Mouse (Mus musculus): ENCODE results near the gene Pot1a. TPM values are rescaled to one million over a fixed set of nuclear protein-coding genes. Genes with fewer than 3 reads are reported as not detected.

Gene Pot1a
- total RNA-seq (2021): 1 to 10 TPM; 8.3 TPM
- 5.0 and 11.4 TPM in 2 replicates for polyA plus RNA-seq (2012; rRNA removed)
- long read RNA-seq, partial matches to known transcripts: 0 of 1 reads
- long read RNA-seq, other reads (novel, unspliced or antisense): 1 of 1 reads

DNA sequence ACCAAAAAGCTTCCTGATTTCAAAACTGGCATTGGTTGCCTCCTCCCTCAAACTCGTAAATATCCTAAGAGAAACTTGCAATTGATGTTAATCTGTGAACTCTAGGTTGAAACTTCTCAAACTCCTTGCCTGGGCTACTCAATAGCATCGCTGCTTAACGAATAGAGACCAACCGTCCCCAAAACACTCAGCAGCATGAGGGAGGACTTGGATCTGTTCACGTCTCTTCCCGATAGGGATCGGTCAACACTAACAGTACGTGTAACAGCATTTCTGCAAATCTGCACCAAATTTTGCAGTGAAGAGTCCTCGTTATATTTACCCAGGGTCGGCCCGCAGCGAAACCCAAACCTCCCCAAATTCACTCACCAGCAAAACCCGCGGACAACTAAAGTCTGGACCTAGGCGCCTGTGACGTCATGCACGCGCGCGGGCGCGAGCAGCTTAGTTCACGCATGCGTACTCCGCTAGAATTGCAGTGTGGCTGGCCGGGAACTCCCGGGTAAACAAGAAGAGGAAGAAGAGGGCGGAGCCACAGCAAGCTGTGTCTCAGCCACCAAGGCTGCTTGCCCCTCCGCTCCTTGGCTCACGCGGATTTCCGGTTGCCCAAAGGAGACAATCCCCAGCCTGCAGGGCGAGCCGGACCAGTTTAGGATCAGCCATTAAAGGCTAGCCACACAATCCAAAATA, at the start of gene Pot1a:
Pot1a (minus strand) TSS at position 441 of the 690 bp plus-strand sequence.
- H3K79me2 ChIP-seq (replicated peaks; ENCODE audit: control insufficient read depth, insufficient read depth, low read length): peaks cover 3% of the 10 kb centered on the region; the same call in 1 of the 2 replicates
- under 1% methylated on average over 34 of the region's 34 CpGs for WGBS
- no peaks in the 10 kb centered on the region for H3K27me3 ChIP-seq (ENCODE audit: control insufficient read depth, insufficient read depth, low read length)
- intact Hi-C loops (cut with DNase I): no loop called here
- no peaks in the 10 kb centered on the region for H3K4me1 ChIP-seq (ENCODE audit: control insufficient read depth, insufficient read depth, low read length)
- peak; percentile 95 to 96 for DNase-seq
- H3K4me3 ChIP-seq: peak within 1 kb of the TSS; percentile 79
- no peaks in the 10 kb centered on the region for H3K36me3 ChIP-seq (ENCODE audit: control insufficient read depth, insufficient read depth, low read length)
- peak; percentile 91 for TF ChIP-seq EP300 (IDR thresholded peaks at IDR 0.05; ENCODE audit: insufficient read depth, low read depth, low read length)
- no peak for TF ChIP-seq CTCF (IDR thresholded peaks at IDR 0.05)
- peak; percentile 90 for TF ChIP-seq POLR2A (IDR thresholded peaks at IDR 0.05; ENCODE audit: insufficient read depth, low read depth, low read length)
- peak within 1 kb of the TSS; percentile 69 for H3K9ac ChIP-seq (ENCODE audit: low read depth, low read length)
- peak within 1 kb of the TSS; percentile 80 for H3K27ac ChIP-seq

DNA sequence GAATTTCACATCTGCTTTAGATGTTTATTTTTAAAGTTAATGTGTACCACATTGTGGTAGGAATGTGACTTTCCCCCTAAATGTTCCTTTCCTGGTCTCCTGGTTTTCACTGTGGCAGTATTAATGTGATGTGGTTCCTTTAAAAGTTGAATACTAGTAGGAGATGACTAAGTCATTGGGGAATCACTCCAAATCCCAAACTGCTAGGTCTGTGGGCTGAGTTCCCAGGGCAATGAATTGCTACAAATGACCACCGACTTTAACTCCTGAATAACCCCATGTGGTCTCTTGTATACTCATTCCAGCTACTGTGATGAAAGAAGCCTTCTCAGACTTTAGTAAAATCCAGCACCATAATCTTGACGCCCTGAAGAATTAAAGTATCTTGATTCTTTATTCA, 27.2 kb upstream of the Pot1a start:
- Histone ChIP-seq H3K36me3 (ENCODE audit: control insufficient read depth, insufficient read depth, low read length) (no peaks in the 10 kb centered on the region), H3K9ac (ENCODE audit: low read depth, low read length) (no peak overlapping the region), H3K4me3 (no peak overlapping the region), H3K79me2 (replicated peaks; ENCODE audit: control insufficient read depth, insufficient read depth, low read length) (no peaks in the 10 kb centered on the region), H3K4me1 (ENCODE audit: control insufficient read depth, insufficient read depth, low read length) (no peaks in the 10 kb centered on the region), H3K27me3 (ENCODE audit: control insufficient read depth, insufficient read depth, low read length) (no peaks in the 10 kb centered on the region), H3K27ac (no peak overlapping the region)
- WGBS: 46% methylated on average over 2 of the region's 2 CpGs
- DNase-seq: no peak
- TF ChIP-seq CTCF (IDR thresholded peaks at IDR 0.05): no peak
- intact Hi-C loops (cut with DNase I): no loop called here

DNA sequence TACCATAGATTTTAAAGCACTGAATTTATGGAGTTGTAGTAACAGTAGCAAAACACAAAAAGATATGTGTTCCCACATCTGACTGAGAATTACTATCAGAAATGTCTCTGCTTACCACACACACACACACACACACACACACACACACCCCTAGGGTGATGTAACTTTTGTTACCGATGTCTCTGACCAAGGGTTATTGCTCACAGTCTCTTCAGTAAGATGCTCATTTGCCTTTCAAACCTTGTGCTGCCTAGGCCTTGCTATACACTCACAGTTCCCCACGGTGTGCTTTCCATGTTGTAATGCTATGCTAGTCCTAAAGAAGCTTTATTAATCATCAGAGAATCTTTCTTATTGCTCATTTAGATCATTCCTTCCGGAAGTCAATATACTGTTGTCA, 3.0 kb downstream of the Pot1a start:
- intact Hi-C loops (cut with DNase I): no loop called here
- H3K36me3 ChIP-seq (ENCODE audit: control insufficient read depth, insufficient read depth, low read length): no peaks in the 10 kb centered on the region
- no peak overlapping the region for H3K27ac ChIP-seq
- H3K4me1 ChIP-seq (ENCODE audit: control insufficient read depth, insufficient read depth, low read length): no peaks in the 10 kb centered on the region
- no peaks in the 10 kb centered on the region for H3K27me3 ChIP-seq (ENCODE audit: control insufficient read depth, insufficient read depth, low read length)
- DNase-seq: no peak
- no peak overlapping the region for H3K9ac ChIP-seq (ENCODE audit: low read depth, low read length)
- WGBS: 80% methylated on average over 3 of the region's 3 CpGs
- peaks cover 3% of the 10 kb centered on the region; the same call in 1 of the 2 replicates for H3K79me2 ChIP-seq (replicated peaks; ENCODE audit: control insufficient read depth, insufficient read depth, low read length)
- no peak overlapping the region for H3K4me3 ChIP-seq
- no peak for TF ChIP-seq CTCF (IDR thresholded peaks at IDR 0.05)
- TF ChIP-seq EP300 (IDR thresholded peaks at IDR 0.05; ENCODE audit: insufficient read depth, low read depth, low read length): no peak
- no peak for TF ChIP-seq POLR2A (IDR thresholded peaks at IDR 0.05; ENCODE audit: insufficient read depth, low read depth, low read length)

DNA sequence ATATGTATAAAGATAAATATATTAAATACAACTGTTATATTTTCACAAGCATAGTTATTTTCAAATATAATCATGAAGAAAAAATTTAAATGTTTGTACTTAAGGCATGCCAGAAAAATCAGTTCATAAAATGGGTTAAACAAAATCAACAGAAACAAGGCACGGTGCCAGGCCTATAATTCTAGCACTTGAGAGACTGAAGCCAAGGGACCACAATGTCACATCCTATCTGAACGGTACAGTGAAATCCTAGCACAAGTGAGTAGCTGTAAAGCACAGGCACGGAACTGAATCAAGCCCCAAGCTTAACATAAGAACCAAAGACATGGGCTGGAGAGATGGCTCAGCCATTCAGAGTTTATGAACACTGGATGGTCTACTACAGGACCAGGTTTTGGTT, 6.8 kb downstream of the Pot1a start:
- intact Hi-C loops (cut with DNase I): no loop called here
- TF ChIP-seq CTCF (IDR thresholded peaks at IDR 0.05): no peak
- no peak for TF ChIP-seq EP300 (IDR thresholded peaks at IDR 0.05; ENCODE audit: insufficient read depth, low read depth, low read length)
- TF ChIP-seq POLR2A (IDR thresholded peaks at IDR 0.05; ENCODE audit: insufficient read depth, low read depth, low read length): no peak
- Histone ChIP-seq H3K27me3 (ENCODE audit: control insufficient read depth, insufficient read depth, low read length) (no peaks in the 10 kb centered on the region), H3K79me2 (replicated peaks; ENCODE audit: control insufficient read depth, insufficient read depth, low read length) (peaks cover 2% of the 10 kb centered on the region; the same call in 1 of the 2 replicates), H3K9ac (ENCODE audit: low read depth, low read length) (no peak overlapping the region), H3K36me3 (ENCODE audit: control insufficient read depth, insufficient read depth, low read length) (no peaks in the 10 kb centered on the region), H3K4me3 (no peak overlapping the region), H3K4me1 (ENCODE audit: control insufficient read depth, insufficient read depth, low read length) (no peaks in the 10 kb centered on the region), H3K27ac (no peak overlapping the region)
- no peak for DNase-seq
- WGBS: 29% methylated on average over 3 of the region's 3 CpGs

DNA sequence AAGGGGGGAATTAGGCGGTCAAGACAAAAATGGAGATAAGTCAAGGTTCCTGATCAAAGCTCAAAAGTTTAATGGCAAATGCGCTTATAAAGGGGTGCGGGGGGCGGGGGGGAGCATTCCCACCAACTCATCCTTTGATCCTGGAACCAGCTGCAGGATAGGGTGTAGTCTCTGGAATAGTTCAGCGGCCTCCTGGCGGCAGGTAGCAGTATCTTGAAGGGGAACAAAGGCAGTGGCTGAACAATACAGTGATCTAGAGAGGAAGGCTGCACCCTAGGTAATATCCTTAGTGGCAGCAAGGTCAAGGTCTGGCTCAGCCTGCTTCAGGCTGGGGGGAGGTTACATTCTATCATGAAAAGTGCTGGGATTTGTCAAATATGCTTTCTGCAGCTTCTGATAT, 7.8 kb downstream of the Pot1a start:
- no peak for DNase-seq
- Histone ChIP-seq H3K27ac (no peak overlapping the region), H3K27me3 (ENCODE audit: control insufficient read depth, insufficient read depth, low read length) (no peaks in the 10 kb centered on the region), H3K4me1 (ENCODE audit: control insufficient read depth, insufficient read depth, low read length) (no peaks in the 10 kb centered on the region), H3K4me3 (no peak overlapping the region), H3K36me3 (ENCODE audit: control insufficient read depth, insufficient read depth, low read length) (no peaks in the 10 kb centered on the region), H3K9ac (ENCODE audit: low read depth, low read length) (no peak overlapping the region), H3K79me2 (replicated peaks; ENCODE audit: control insufficient read depth, insufficient read depth, low read length) (peaks cover 1% of the 10 kb centered on the region; the same call in 1 of the 2 replicates)
- intact Hi-C loops (cut with DNase I): no loop called here
- 89% methylated on average over 6 of the region's 6 CpGs for WGBS
- TF ChIP-seq CTCF (IDR thresholded peaks at IDR 0.05): no peak
- no peak for TF ChIP-seq EP300 (IDR thresholded peaks at IDR 0.05; ENCODE audit: insufficient read depth, low read depth, low read length)
- TF ChIP-seq POLR2A (IDR thresholded peaks at IDR 0.05; ENCODE audit: insufficient read depth, low read depth, low read length): no peak

DNA sequence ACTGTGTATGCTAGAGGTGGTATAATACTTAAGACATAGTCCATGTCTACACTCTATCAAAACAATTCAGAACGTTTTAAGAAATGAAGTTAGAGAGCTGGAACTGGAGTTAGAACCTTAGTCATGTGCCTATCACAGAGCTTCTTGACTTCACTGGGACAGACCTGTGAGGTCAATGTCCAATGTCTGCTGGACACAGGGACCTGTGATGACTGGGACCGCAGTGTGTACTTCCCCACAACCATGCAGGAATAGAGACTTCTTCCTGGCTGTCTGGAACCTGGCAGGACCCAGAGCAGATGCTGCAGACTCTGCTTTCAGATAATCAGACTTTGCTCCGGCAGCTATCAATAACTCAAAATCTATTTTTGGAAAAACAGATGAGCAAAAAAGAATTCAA, 40.8 kb downstream of the Pot1a start:
- WGBS: 61% methylated on average over 3 of the region's 3 CpGs
- Histone ChIP-seq H3K27ac (no peak overlapping the region), H3K36me3 (ENCODE audit: control insufficient read depth, insufficient read depth, low read length) (peaks cover 3% of the 10 kb centered on the region)

More for the DNA sequence above, 40.8 kb downstream of the Pot1a start:
- no peak overlapping the region for H3K4me3 ChIP-seq
- intact Hi-C loops (cut with DNase I): no loop called here
- no peaks in the 10 kb centered on the region for H3K79me2 ChIP-seq (replicated peaks; ENCODE audit: control insufficient read depth, insufficient read depth, low read length)
- H3K4me1 ChIP-seq (ENCODE audit: control insufficient read depth, insufficient read depth, low read length): no peaks in the 10 kb centered on the region
- TF ChIP-seq CTCF (IDR thresholded peaks at IDR 0.05): no peak
- no peak for TF ChIP-seq EP300 (IDR thresholded peaks at IDR 0.05; ENCODE audit: insufficient read depth, low read depth, low read length)
- no peak for TF ChIP-seq POLR2A (IDR thresholded peaks at IDR 0.05; ENCODE audit: insufficient read depth, low read depth, low read length)
- no peak for DNase-seq
- H3K27me3 ChIP-seq (ENCODE audit: control insufficient read depth, insufficient read depth, low read length): no peaks in the 10 kb centered on the region
- H3K9ac ChIP-seq (ENCODE audit: low read depth, low read length): no peak overlapping the region
